Mouse (Mus musculus): ENCODE results near the gene 1700025G04Rik. TPM values are rescaled to one million over a fixed set of nuclear protein-coding genes. Genes with fewer than 3 reads are reported as not detected.

Gene 1700025G04Rik
- total and polyA plus RNA-seq, 2 experiments from 2014 or later = 13.0 to 46.1 TPM

GRCm38 (mm10) chr1:151887631-151888030 is 202.3 kb downstream of the 1700025G04Rik start:
- WGBS = 39% methylated on average over 5 of the region's 5 CpGs
- H3K27ac ChIP-seq (ENCODE audit: low read depth) = no peak overlapping the region
- no peak for ATAC-seq (ENCODE audit: insufficient read depth, low read depth)

GRCm38 (mm10) chr1:151887126-151887525 is 202.8 kb downstream of the 1700025G04Rik start:
- no peak for TF ChIP-seq EP300 (IDR thresholded peaks at IDR 0.05; ENCODE audit: low read depth)
- no peak for TF ChIP-seq CTCF (IDR thresholded peaks at IDR 0.05; ENCODE audit: low read depth)
- Histone ChIP-seq H3K4me3 (ENCODE audit: low read depth, low read length) (no peak overlapping the region), H3K9ac (replicated peaks; ENCODE audit: low read depth, low read length) (no peak overlapping the region), H3K27me3 (ENCODE audit: control insufficient read depth, insufficient read depth, low read length) (no peaks in the 10 kb centered on the region), H3K36me3 (replicated peaks; ENCODE audit: control insufficient read depth, insufficient read depth, low read length) (no peaks in the 10 kb centered on the region), H3K4me1 (ENCODE audit: control insufficient read depth, insufficient read depth) (peaks cover 31% of the 10 kb centered on the region), H3K27ac (ENCODE audit: low read depth) (no peak overlapping the region), H3K4me2 (ENCODE audit: low read depth, low read length) (no peak overlapping the region), H3K9me3 (replicated peaks; ENCODE audit: control insufficient read depth, low read length) (no peaks in the 10 kb centered on the region)
- ATAC-seq (ENCODE audit: insufficient read depth, low read depth) (no peak), DNase-seq (ENCODE audit: low spot score) (no peak)
- WGBS = 62% methylated on average over 10 of the region's 10 CpGs

More at GRCm38 (mm10) chr1:151887631-151888030, 202.3 kb downstream of the 1700025G04Rik start:
- no peak for TF ChIP-seq EP300 (IDR thresholded peaks at IDR 0.05; ENCODE audit: low read depth)
- TF ChIP-seq CTCF (IDR thresholded peaks at IDR 0.05; ENCODE audit: low read depth) = no peak
- Histone ChIP-seq H3K9ac (replicated peaks; ENCODE audit: low read depth, low read length) (no peak overlapping the region), H3K4me3 (ENCODE audit: low read depth, low read length) (no peak overlapping the region), H3K36me3 (replicated peaks; ENCODE audit: control insufficient read depth, insufficient read depth, low read length) (no peaks in the 10 kb centered on the region), H3K9me3 (replicated peaks; ENCODE audit: control insufficient read depth, low read length) (no peaks in the 10 kb centered on the region), H3K4me1 (ENCODE audit: control insufficient read depth, insufficient read depth) (peaks cover 31% of the 10 kb centered on the region), H3K27me3 (ENCODE audit: control insufficient read depth, insufficient read depth, low read length) (no peaks in the 10 kb centered on the region), H3K4me2 (ENCODE audit: low read depth, low read length) (no peak overlapping the region)
- no peak for DNase-seq (ENCODE audit: low spot score)

- Histone ChIP-seq H3K27me3 (ENCODE audit: control insufficient read depth, insufficient read depth, low read length) (no peaks in the 10 kb centered on the region), H3K9me3 (replicated peaks; ENCODE audit: control insufficient read depth, low read length) (no peaks in the 10 kb centered on the region), H3K27ac (ENCODE audit: low read depth) (no peak overlapping the region), H3K4me2 (ENCODE audit: low read depth, low read length) (no peak overlapping the region), H3K4me3 (ENCODE audit: low read depth, low read length) (no peak overlapping the region), H3K4me1 (ENCODE audit: control insufficient read depth, insufficient read depth) (peaks cover 31% of the 10 kb centered on the region), H3K9ac (replicated peaks; ENCODE audit: low read depth, low read length) (no peak overlapping the region), H3K36me3 (replicated peaks; ENCODE audit: control insufficient read depth, insufficient read depth, low read length) (no peaks in the 10 kb centered on the region)
- no peak for DNase-seq (ENCODE audit: low spot score)
- TF ChIP-seq CTCF (IDR thresholded peaks at IDR 0.05; ENCODE audit: low read depth) (no peak), EP300 (IDR thresholded peaks at IDR 0.05; ENCODE audit: low read depth) (no peak)
- ATAC-seq (ENCODE audit: insufficient read depth, low read depth) = no peak
- WGBS = 82% methylated on average over 2 of the region's 2 CpGs
These were observed 203.8 kb downstream of the 1700025G04Rik start for GRCm38 (mm10) chr1:151886171-151886570.

- no peak overlapping the region for H3K4me3 ChIP-seq (ENCODE audit: low read depth, low read length)
- H3K9me3 ChIP-seq (replicated peaks; ENCODE audit: control insufficient read depth, low read length) = no peaks in the 10 kb centered on the region
- H3K27ac ChIP-seq (ENCODE audit: low read depth) = no peak overlapping the region; the same call in 1 of the 2 replicates
- TF ChIP-seq CTCF (IDR thresholded peaks at IDR 0.05; ENCODE audit: low read depth) (no peak), EP300 (IDR thresholded peaks at IDR 0.05; ENCODE audit: low read depth) (no peak)
- no peak for ATAC-seq (ENCODE audit: insufficient read depth, low read depth)
- H3K27me3 ChIP-seq (ENCODE audit: control insufficient read depth, insufficient read depth, low read length) = no peaks in the 10 kb centered on the region
- peaks cover 6% of the 10 kb centered on the region; the same call in 1 of the 2 replicates for H3K4me1 ChIP-seq (ENCODE audit: control insufficient read depth, insufficient read depth)
- H3K9ac ChIP-seq (replicated peaks; ENCODE audit: low read depth, low read length) = no peak overlapping the region
- no peak overlapping the region for H3K4me2 ChIP-seq (ENCODE audit: low read depth, low read length)
- WGBS = 83% methylated on average over 1 of the region's 1 CpGs
- no peaks in the 10 kb centered on the region for H3K36me3 ChIP-seq (replicated peaks; ENCODE audit: control insufficient read depth, insufficient read depth, low read length)
- DNase-seq (ENCODE audit: low spot score) = no peak
These were observed 208.7 kb downstream of the 1700025G04Rik start for GRCm38 (mm10) chr1:151881253-151881652.

GRCm38 (mm10) chr1:151880731-151881130 is 209.2 kb downstream of the 1700025G04Rik start:
- no peaks in the 10 kb centered on the region for H3K9me3 ChIP-seq (replicated peaks; ENCODE audit: control insufficient read depth, low read length)
- no peaks in the 10 kb centered on the region for H3K36me3 ChIP-seq (replicated peaks; ENCODE audit: control insufficient read depth, insufficient read depth, low read length)
- 64% methylated on average over 5 of the region's 5 CpGs for WGBS

GRCm38 (mm10) chr1:151879966-151880365 is 210.0 kb downstream of the 1700025G04Rik start:
- H3K9me3 ChIP-seq (replicated peaks; ENCODE audit: control insufficient read depth, low read length) = no peaks in the 10 kb centered on the region
- H3K36me3 ChIP-seq (replicated peaks; ENCODE audit: control insufficient read depth, insufficient read depth, low read length) = no peaks in the 10 kb centered on the region
- H3K27ac ChIP-seq (ENCODE audit: low read depth) = no peak overlapping the region
- ATAC-seq (ENCODE audit: insufficient read depth, low read depth) (no peak), DNase-seq (ENCODE audit: low spot score) (no peak)
- H3K27me3 ChIP-seq (ENCODE audit: control insufficient read depth, insufficient read depth, low read length) = no peaks in the 10 kb centered on the region
- no peak overlapping the region for H3K9ac ChIP-seq (replicated peaks; ENCODE audit: low read depth, low read length)
- H3K4me3 ChIP-seq (ENCODE audit: low read depth, low read length) = no peak overlapping the region
- peaks cover 4% of the 10 kb centered on the region; the same call in 1 of the 2 replicates for H3K4me1 ChIP-seq (ENCODE audit: control insufficient read depth, insufficient read depth)
- TF ChIP-seq EP300 (IDR thresholded peaks at IDR 0.05; ENCODE audit: low read depth) (no peak), CTCF (IDR thresholded peaks at IDR 0.05; ENCODE audit: low read depth) (no peak)
- H3K4me2 ChIP-seq (ENCODE audit: low read depth, low read length) = no peak overlapping the region
- 64% methylated on average over 13 of the region's 13 CpGs for WGBS

More at GRCm38 (mm10) chr1:151880731-151881130, 209.2 kb downstream of the 1700025G04Rik start:
- Histone ChIP-seq H3K27me3 (ENCODE audit: control insufficient read depth, insufficient read depth, low read length) (no peaks in the 10 kb centered on the region), H3K9ac (replicated peaks; ENCODE audit: low read depth, low read length) (no peak overlapping the region), H3K27ac (ENCODE audit: low read depth) (no peak overlapping the region; the same call in 1 of the 2 replicates), H3K4me2 (ENCODE audit: low read depth, low read length) (no peak overlapping the region), H3K4me1 (ENCODE audit: control insufficient read depth, insufficient read depth) (peaks cover 4% of the 10 kb centered on the region; the same call in 1 of the 2 replicates), H3K4me3 (ENCODE audit: low read depth, low read length) (no peak overlapping the region)
- no peak for DNase-seq (ENCODE audit: low spot score)
- TF ChIP-seq EP300 (IDR thresholded peaks at IDR 0.05; ENCODE audit: low read depth) (no peak), CTCF (IDR thresholded peaks at IDR 0.05; ENCODE audit: low read depth) (no peak)
- ATAC-seq (ENCODE audit: insufficient read depth, low read depth) = no peak

Measured in heart, postnatal 0 days (tissue).